Mouse (Mus musculus) kidney, postnatal 0 days (tissue): Measurements from ENCODE around the gene Nfkb1. TPM values are rescaled to one million over a fixed set of nuclear protein-coding genes. Genes with fewer than 3 reads are reported as not detected.

ENCODE experiments used
- ATAC-seq: fragments of 200-750 bp; cut with Nextera tagmentation; replicated peaks from 2 replicates; pipeline ENCODE4 v1.8.0; 2017; ENCODE audit warnings: low read depth, moderate number of reproducible peaks, moderate TSS enrichment, moderate library complexity; ENCODE audit not compliant: low FRiP score
- DNase-seq: peaks from one replicate; pipeline ENCODE4 v3.0.0-alpha.2; 2016; ENCODE audit warnings: low spot score
- H3K27ac ChIP-seq: fragments of 300-500 bp; sonication (generic); 2 replicates; pipeline ENCODE4 v1.5.1; 2014; ENCODE audit warnings: mild to moderate bottlenecking
- H3K27me3 ChIP-seq: fragments of 300-500 bp; sonication (generic); 2 replicates; pipeline ENCODE4 v1.6.1; 2014; ENCODE audit warnings: low read length, mixed read lengths; ENCODE audit not compliant: insufficient read depth
- H3K36me3 ChIP-seq: fragments of 300-500 bp; sonication (generic); 2 replicates; pipeline ENCODE4 v1.6.1; 2014; ENCODE audit warnings: low read length, mixed read lengths; ENCODE audit not compliant: insufficient read depth
- H3K4me1 ChIP-seq: fragments of 300-500 bp; sonication (generic); replicated peaks from 2 replicates; pipeline ENCODE4 v1.6.1; 2014; ENCODE audit warnings: antibody characterized with exemption, low read length, mixed read lengths; ENCODE audit not compliant: insufficient read depth
- H3K4me2 ChIP-seq: fragments of 300-500 bp; sonication (generic); 2 replicates; pipeline ENCODE4 v1.6.1; 2014; ENCODE audit warnings: mild to moderate bottlenecking, low read length, moderate library complexity, mixed read lengths
- H3K4me3 ChIP-seq: fragments of 300-500 bp; sonication (generic); replicated peaks from 2 replicates; pipeline ENCODE4 v1.5.1; 2014; ENCODE audit warnings: low read depth, low read length
- H3K9ac ChIP-seq: fragments of 300-500 bp; sonication (generic); 2 replicates; pipeline ENCODE4 v1.6.1; 2014; ENCODE audit warnings: low read depth, low read length
- H3K9me3 ChIP-seq: fragments of 300-500 bp; sonication (generic); replicated peaks from 2 replicates; pipeline ENCODE4 v1.6.1; 2016; ENCODE audit warnings: low read length, inconsistent platforms, mixed read lengths
- CTCF ChIP-seq: IDR thresholded peaks from 2 replicates; pipeline ENCODE4 v1.5.1; 2016; ENCODE audit warnings: antibody characterized with exemption, low read depth, mild to moderate bottlenecking, moderate library complexity
- WGBS: fragments of 180-500 bp; shearing (Covaris S2); extraction: QIAGEN DNeasy Blood & Tissue Kit; methylation state at CpG from one replicate; pipeline ENCODE4 v1.1.7; 2014; 5-methylcytosine and 5-hydroxymethylcytosine counted together
- polyA plus RNA-seq: library from polyadenylated mRNA; unstranded; fragments of >200 nt; fragmentation: Nextera tagmentation; extraction: Ambion mirVana; gene quantifications from 2 replicates; pipeline ENCODE4 v1.2.1, GENCODE M21; 2015

The Nfkb1 gene
- polyA plus RNA-seq, 1 experiment from 2014 or later = 19.3 TPM

DNA sequence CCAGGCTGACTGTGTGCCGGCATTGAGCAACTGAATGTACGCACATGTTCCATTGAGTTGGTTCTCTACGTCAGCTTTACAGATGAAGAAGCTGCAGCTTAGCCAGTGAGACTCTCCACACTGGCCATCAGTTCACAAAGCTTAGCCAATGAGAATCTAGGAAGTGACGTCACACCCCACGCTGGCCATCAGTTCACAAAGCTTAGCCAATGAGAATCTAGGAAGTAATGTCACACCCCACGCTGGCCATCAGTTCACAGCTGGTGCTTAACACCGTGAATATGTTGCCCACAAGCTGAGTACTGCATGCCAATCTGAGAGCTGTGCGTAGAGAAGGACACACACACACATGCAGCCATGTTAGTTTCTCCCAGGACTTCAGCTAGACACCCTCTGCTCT, 42.8 kb downstream of the Nfkb1 start:
- no peak overlapping the region for H3K4me3 ChIP-seq
- no peak overlapping the region for H3K4me2 ChIP-seq
- no peak for TF ChIP-seq CTCF
- no peaks in the 10 kb centered on the region for H3K4me1 ChIP-seq
- 95% methylated on average over 8 of the region's 8 CpGs for WGBS
- DNase-seq = no peak
- peaks cover 18% of the 10 kb centered on the region; the same call in 1 of the 2 replicates for H3K36me3 ChIP-seq
- H3K9ac ChIP-seq = no peak overlapping the region
- H3K9me3 ChIP-seq = no peaks in the 10 kb centered on the region
- ATAC-seq = no peak
- H3K27me3 ChIP-seq = no peaks in the 10 kb centered on the region
- no peak overlapping the region for H3K27ac ChIP-seq

DNA sequence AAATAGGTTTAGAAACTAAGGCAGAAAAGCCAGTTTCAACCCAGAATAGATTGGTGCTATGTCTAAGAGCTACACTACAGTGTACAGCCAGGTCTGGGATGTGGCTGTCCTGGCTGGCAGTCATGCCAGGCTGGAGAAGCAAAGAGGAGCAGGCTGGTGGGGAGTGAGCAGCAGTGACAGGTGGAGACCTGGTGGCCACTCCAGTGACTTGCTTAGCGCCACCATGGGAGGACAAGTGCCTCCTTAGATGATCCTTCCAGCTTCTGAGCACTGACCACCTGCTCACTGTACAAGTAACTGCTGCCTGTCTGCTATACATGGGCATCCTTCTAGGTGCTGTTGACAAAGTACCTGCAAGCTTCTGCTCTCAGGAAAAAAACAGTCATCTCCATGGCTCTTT, 44.7 kb downstream of the Nfkb1 start:
- Histone ChIP-seq H3K4me2 (no peak overlapping the region), H3K27ac (no peak overlapping the region), H3K36me3 (0 out of 2 replicates have a peak, but pooled peaks cover 15% of the 10 kb centered on the region), H3K4me3 (no peak overlapping the region), H3K27me3 (no peaks in the 10 kb centered on the region), H3K9ac (no peak overlapping the region), H3K9me3 (no peaks in the 10 kb centered on the region), H3K4me1 (no peaks in the 10 kb centered on the region)
- DNase-seq (no peak), ATAC-seq (no peak)
- no peak for TF ChIP-seq CTCF
- 85% methylated on average over 1 of the region's 1 CpGs for WGBS

DNA sequence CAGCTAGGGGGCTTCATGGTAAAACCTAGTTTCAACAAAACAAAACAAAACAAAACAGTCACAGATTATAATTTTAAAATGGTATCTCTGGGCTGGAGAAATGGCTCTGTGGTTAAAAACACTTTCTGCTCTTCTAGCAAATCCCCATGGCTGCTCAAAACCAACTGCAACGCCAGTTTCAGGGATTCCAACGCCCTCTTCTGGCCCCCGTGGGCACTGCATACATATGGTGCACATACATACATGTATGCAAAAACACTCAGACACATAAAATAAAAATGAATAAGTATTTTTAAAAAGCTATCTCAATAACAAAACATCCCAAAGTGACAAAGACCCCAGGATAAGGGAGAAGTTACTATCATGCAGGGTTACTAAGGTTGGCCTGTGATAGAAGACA, 46.4 kb downstream of the Nfkb1 start:
- no peak overlapping the region for H3K4me3 ChIP-seq
- H3K9me3 ChIP-seq = no peaks in the 10 kb centered on the region
- DNase-seq = no peak
- ATAC-seq = no peak
- H3K27me3 ChIP-seq = no peaks in the 10 kb centered on the region
- H3K4me2 ChIP-seq = no peak overlapping the region
- 0 out of 2 replicates have a peak, but pooled peaks cover 15% of the 10 kb centered on the region for H3K36me3 ChIP-seq
- TF ChIP-seq CTCF = no peak
- H3K9ac ChIP-seq = no peak overlapping the region
- WGBS = 88% methylated on average over 3 of the region's 3 CpGs
- no peak overlapping the region for H3K27ac ChIP-seq
- no peaks in the 10 kb centered on the region for H3K4me1 ChIP-seq

DNA sequence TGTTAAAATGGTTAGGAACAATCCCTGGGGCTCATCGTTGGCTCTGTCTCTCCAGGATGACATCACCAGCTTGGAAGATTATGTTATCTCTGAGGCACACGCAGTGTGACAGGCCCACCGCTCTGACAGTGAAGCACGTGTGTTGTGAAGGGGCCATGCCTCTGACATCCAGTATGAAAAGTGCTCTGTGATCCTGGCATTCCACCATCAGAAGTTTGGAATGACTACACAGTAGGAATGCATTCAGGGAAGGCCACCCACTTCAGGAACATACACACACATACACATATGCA, 49.8 kb downstream of the Nfkb1 start:
- Histone ChIP-seq H3K36me3 (0 out of 2 replicates have a peak, but pooled peaks cover 9% of the 10 kb centered on the region), H3K4me2 (no peak overlapping the region), H3K27ac (no peak overlapping the region), H3K9me3 (no peaks in the 10 kb centered on the region), H3K27me3 (no peaks in the 10 kb centered on the region), H3K4me1 (no peaks in the 10 kb centered on the region), H3K9ac (no peak overlapping the region), H3K4me3 (no peak overlapping the region)
- whole genome bisulfite sequencing = 81% methylated on average over 4 of the region's 4 CpGs
- no peak for TF ChIP-seq CTCF
- ATAC-seq (no peak), DNase-seq (no peak)

DNA sequence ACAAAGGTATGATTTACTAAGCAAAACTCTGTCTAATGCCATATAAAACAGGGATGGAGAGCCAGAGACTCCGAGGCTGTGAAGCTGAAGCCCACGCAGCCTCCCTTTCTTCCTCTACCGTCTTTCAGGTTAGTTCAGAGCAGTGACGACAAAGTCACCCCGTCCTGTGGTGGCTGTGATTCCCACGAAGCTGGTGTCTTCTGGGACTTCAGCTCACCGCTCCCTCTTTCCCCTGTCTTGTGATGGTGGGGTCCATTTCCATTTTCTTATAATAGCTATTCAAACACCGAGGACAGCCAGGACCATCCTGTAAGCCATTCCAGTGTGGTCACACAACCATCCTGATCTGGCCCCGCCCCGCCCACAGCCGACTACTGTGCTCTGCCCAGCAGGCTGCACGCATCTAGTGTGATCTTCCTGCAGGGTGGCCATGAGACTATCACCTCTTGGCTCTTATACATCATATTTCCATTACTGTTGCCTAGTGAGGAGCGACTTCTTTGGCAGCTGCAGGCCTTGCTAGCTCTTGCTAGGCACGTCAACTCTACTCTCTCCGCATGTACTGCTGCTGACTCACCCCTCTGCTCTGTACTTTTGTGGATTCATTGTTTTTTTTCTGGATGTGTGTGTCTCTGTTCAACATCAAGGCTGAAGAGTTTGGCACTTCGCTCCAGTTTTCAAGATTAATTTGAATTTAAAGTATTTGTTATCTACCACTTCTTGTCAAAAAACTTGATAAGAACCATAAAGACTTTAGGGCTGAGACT, 50.3 kb downstream of the Nfkb1 start:
- ATAC-seq (no peak), DNase-seq (no peak)
- Histone ChIP-seq H3K4me1 (no peaks in the 10 kb centered on the region), H3K9ac (no peak overlapping the region), H3K9me3 (no peaks in the 10 kb centered on the region), H3K36me3 (0 out of 2 replicates have a peak, but pooled peaks cover 9% of the 10 kb centered on the region), H3K4me2 (no peak overlapping the region), H3K27me3 (no peaks in the 10 kb centered on the region), H3K27ac (no peak overlapping the region), H3K4me3 (no peak overlapping the region)
- WGBS = 92% methylated on average over 16 of the region's 16 CpGs
- no peak for TF ChIP-seq CTCF

DNA sequence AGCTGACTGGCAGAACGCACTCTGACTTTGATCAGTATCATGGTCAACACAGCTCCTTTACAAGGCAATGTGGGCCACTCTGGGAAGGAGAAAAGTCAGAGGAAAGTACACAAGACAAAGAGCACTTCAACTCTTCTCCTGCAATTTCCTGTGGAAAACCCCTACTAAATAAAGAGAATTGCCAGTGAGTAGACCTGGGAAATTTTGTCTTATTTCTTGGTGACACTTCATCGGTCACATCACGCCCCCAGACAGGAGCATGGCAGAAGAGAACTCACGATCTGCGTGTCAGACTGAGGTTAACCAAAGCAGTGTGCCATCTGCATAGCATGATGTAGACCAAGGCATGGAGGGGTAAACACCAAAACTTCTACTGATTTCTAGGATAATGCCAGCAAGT, 51.1 kb downstream of the Nfkb1 start:
- Histone ChIP-seq H3K27me3 (no peaks in the 10 kb centered on the region), H3K36me3 (0 out of 2 replicates have a peak, but pooled peaks cover 6% of the 10 kb centered on the region), H3K9me3 (no peaks in the 10 kb centered on the region), H3K4me1 (no peaks in the 10 kb centered on the region), H3K4me2 (no peak overlapping the region), H3K4me3 (no peak overlapping the region), H3K9ac (no peak overlapping the region), H3K27ac (no peak overlapping the region)
- ATAC-seq (no peak), DNase-seq (no peak)
- TF ChIP-seq CTCF = no peak
- 78% methylated on average over 5 of the region's 5 CpGs for WGBS

DNA sequence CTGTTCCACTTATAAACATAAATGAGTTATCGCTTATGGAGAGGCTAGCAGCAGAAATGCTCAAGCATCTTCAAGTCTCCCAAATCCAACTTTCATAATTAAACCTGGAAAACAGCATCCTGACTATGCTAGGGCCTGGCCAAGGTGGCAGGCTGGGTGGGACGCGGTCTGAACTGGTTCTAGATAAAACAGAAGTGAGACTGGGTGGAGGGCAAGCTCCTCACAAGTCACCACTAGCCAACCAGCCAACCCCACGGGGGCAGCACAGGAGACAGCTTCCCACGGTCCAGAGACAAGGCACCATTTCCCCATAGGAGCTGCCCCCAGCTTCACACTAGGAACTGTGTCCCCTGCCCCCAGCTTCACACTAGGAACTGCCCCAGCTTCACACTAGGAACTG, 53.8 kb downstream of the Nfkb1 start:
- WGBS = 82% methylated on average over 5 of the region's 5 CpGs
- Histone ChIP-seq H3K4me1 (no peaks in the 10 kb centered on the region), H3K9ac (no peak overlapping the region), H3K4me3 (no peak overlapping the region), H3K9me3 (no peaks in the 10 kb centered on the region), H3K27me3 (no peaks in the 10 kb centered on the region), H3K4me2 (no peak overlapping the region), H3K27ac (no peak overlapping the region), H3K36me3 (0 out of 2 replicates have a peak, but pooled peaks cover 2% of the 10 kb centered on the region)
- no peak for DNase-seq
- no peak for TF ChIP-seq CTCF
- ATAC-seq = no peak
